Mouse (Mus musculus) liver, adult 2 months (tissue): Measurements from ENCODE around the gene Pcdh8.

ENCODE experiments used
- CTCF ChIP-seq: fragments of 200-500 bp; IDR thresholded peaks from 2 replicates; pipeline ENCODE4 v1.5.1; 2011; ENCODE audit warnings: low read depth, low read length, control low read depth
- POLR2A ChIP-seq: fragments of 200-500 bp; IDR thresholded peaks from 2 replicates; pipeline ENCODE4 v1.6.1; 2011; ENCODE audit warnings: low read length, control low read depth; ENCODE audit not compliant: insufficient read depth; ENCODE audit errors: extremely low read depth

DNA sequence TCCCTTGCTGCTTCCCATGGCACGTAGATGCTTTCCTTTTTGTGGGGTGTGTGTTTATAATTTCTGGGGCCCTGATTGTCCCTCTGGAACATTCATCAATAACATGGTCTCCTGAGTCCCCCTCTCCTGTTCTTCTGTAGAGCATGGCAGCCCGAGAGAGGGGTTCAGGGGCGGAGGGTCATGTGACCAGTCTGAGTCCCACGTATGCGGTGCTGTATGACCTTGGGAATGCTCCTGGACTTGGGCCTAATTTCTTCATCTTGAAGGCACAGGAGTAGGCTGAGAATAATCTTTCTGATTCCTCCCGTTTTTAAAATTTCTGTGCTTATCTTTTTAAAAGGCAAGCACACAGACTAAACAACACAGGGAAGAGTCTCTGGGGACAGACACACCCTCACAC is 37.6 kb downstream of the Pcdh8 start:
- no peak for TF ChIP-seq POLR2A
- no peak for TF ChIP-seq CTCF
